Mouse (Mus musculus): Measurements from ENCODE around the gene Tmem86a. TPM values are rescaled to one million over a fixed set of nuclear protein-coding genes. Genes with fewer than 3 reads are reported as not detected.

Gene Tmem86a
- total RNA-seq, 1 experiment from 2014 or later: 2.3 TPM

GRCm38 (mm10) chr7:47056273-47056672 is 5.9 kb downstream of the Tmem86a start:
- peak; percentile 7 to 22; a peak in 2 of 4 replicates for ATAC-seq (replicated peaks in 1 of 2; ENCODE audit: insufficient read depth in 1 of 2, low FRiP score in 2 of 2, low TSS enrichment in 1 of 2, low read depth in 1 of 2, poor library complexity in 2 of 2, severe bottlenecking in 2 of 2)

GRCm38 (mm10) chr7:47059339-47059738 is 8.9 kb downstream of the Tmem86a start:
- no peak for ATAC-seq (replicated peaks in 1 of 2; ENCODE audit: insufficient read depth in 1 of 2, low FRiP score in 2 of 2, low TSS enrichment in 1 of 2, low read depth in 1 of 2, poor library complexity in 2 of 2, severe bottlenecking in 2 of 2)

GRCm38 (mm10) chr7:47061560-47061959 is 11.2 kb downstream of the Tmem86a start:
- ATAC-seq (replicated peaks in 1 of 2; ENCODE audit: insufficient read depth in 1 of 2, low FRiP score in 2 of 2, low TSS enrichment in 1 of 2, low read depth in 1 of 2, poor library complexity in 2 of 2, severe bottlenecking in 2 of 2): no peak

- ATAC-seq (replicated peaks in 1 of 2; ENCODE audit: insufficient read depth in 1 of 2, low FRiP score in 2 of 2, low TSS enrichment in 1 of 2, low read depth in 1 of 2, poor library complexity in 2 of 2, severe bottlenecking in 2 of 2): no peak
Measured at GRCm38 (mm10) chr7:47066942-47067341, 16.5 kb downstream of the Tmem86a start.

GRCm38 (mm10) chr7:47067879-47068278 is 17.5 kb downstream of the Tmem86a start:
- no peak for ATAC-seq (replicated peaks in 1 of 2; ENCODE audit: insufficient read depth in 1 of 2, low FRiP score in 2 of 2, low TSS enrichment in 1 of 2, low read depth in 1 of 2, poor library complexity in 2 of 2, severe bottlenecking in 2 of 2)

- peak in 1 of 2 experiments; percentile 20; a peak in 1 of 4 replicates for ATAC-seq (replicated peaks in 1 of 2; ENCODE audit: insufficient read depth in 1 of 2, low FRiP score in 2 of 2, low TSS enrichment in 1 of 2, low read depth in 1 of 2, poor library complexity in 2 of 2, severe bottlenecking in 2 of 2)
Measured at GRCm38 (mm10) chr7:47072551-47072950, 22.1 kb downstream of the Tmem86a start.

- ATAC-seq (replicated peaks in 1 of 2; ENCODE audit: insufficient read depth in 1 of 2, low FRiP score in 2 of 2, low TSS enrichment in 1 of 2, low read depth in 1 of 2, poor library complexity in 2 of 2, severe bottlenecking in 2 of 2): no peak
Measured at GRCm38 (mm10) chr7:47073536-47074521, 23.4 kb downstream of the Tmem86a start.

- no peak for ATAC-seq (replicated peaks in 1 of 2; ENCODE audit: insufficient read depth in 1 of 2, low FRiP score in 2 of 2, low TSS enrichment in 1 of 2, low read depth in 1 of 2, poor library complexity in 2 of 2, severe bottlenecking in 2 of 2)
Measured at GRCm38 (mm10) chr7:47076193-47076592, 25.8 kb downstream of the Tmem86a start.

GRCm38 (mm10) chr7:47076729-47077128 is 26.3 kb downstream of the Tmem86a start:
- no peak for ATAC-seq (replicated peaks in 1 of 2; ENCODE audit: insufficient read depth in 1 of 2, low FRiP score in 2 of 2, low TSS enrichment in 1 of 2, low read depth in 1 of 2, poor library complexity in 2 of 2, severe bottlenecking in 2 of 2)

- peak in 1 of 2 experiments; percentile 23; a peak in 1 of 4 replicates for ATAC-seq (replicated peaks in 1 of 2; ENCODE audit: insufficient read depth in 1 of 2, low FRiP score in 2 of 2, low TSS enrichment in 1 of 2, low read depth in 1 of 2, poor library complexity in 2 of 2, severe bottlenecking in 2 of 2)
Measured at GRCm38 (mm10) chr7:47077451-47077850, 27.1 kb downstream of the Tmem86a start.

- no peak for ATAC-seq (replicated peaks in 1 of 2; ENCODE audit: insufficient read depth in 1 of 2, low FRiP score in 2 of 2, low TSS enrichment in 1 of 2, low read depth in 1 of 2, poor library complexity in 2 of 2, severe bottlenecking in 2 of 2)
Measured at GRCm38 (mm10) chr7:47080868-47081267, 30.5 kb downstream of the Tmem86a start.

GRCm38 (mm10) chr7:47081277-47081676 is 30.9 kb downstream of the Tmem86a start:
- ATAC-seq (replicated peaks in 1 of 2; ENCODE audit: insufficient read depth in 1 of 2, low FRiP score in 2 of 2, low TSS enrichment in 1 of 2, low read depth in 1 of 2, poor library complexity in 2 of 2, severe bottlenecking in 2 of 2): peak; percentile 48 to 61; a peak in 2 of 4 replicates

GRCm38 (mm10) chr7:47085075-47085474 is 34.7 kb downstream of the Tmem86a start:
- no peak for ATAC-seq (replicated peaks in 1 of 2; ENCODE audit: insufficient read depth in 1 of 2, low FRiP score in 2 of 2, low TSS enrichment in 1 of 2, low read depth in 1 of 2, poor library complexity in 2 of 2, severe bottlenecking in 2 of 2)

GRCm38 (mm10) chr7:47093935-47094334 is 43.5 kb downstream of the Tmem86a start:
- ATAC-seq (replicated peaks in 1 of 2; ENCODE audit: insufficient read depth in 1 of 2, low FRiP score in 2 of 2, low TSS enrichment in 1 of 2, low read depth in 1 of 2, poor library complexity in 2 of 2, severe bottlenecking in 2 of 2): no peak

- no peak for ATAC-seq (replicated peaks in 1 of 2; ENCODE audit: insufficient read depth in 1 of 2, low FRiP score in 2 of 2, low TSS enrichment in 1 of 2, low read depth in 1 of 2, poor library complexity in 2 of 2, severe bottlenecking in 2 of 2)
Measured at GRCm38 (mm10) chr7:47094969-47095368, 44.6 kb downstream of the Tmem86a start.

GRCm38 (mm10) chr7:47098044-47098443 is 47.6 kb downstream of the Tmem86a start:
- no peak for ATAC-seq (replicated peaks in 1 of 2; ENCODE audit: insufficient read depth in 1 of 2, low FRiP score in 2 of 2, low TSS enrichment in 1 of 2, low read depth in 1 of 2, poor library complexity in 2 of 2, severe bottlenecking in 2 of 2)

GRCm38 (mm10) chr7:47099306-47099705 is 48.9 kb downstream of the Tmem86a start:
- ATAC-seq (replicated peaks in 1 of 2; ENCODE audit: insufficient read depth in 1 of 2, low FRiP score in 2 of 2, low TSS enrichment in 1 of 2, low read depth in 1 of 2, poor library complexity in 2 of 2, severe bottlenecking in 2 of 2): no peak

GRCm38 (mm10) chr7:47100615-47101014 is 50.2 kb downstream of the Tmem86a start:
- ATAC-seq (replicated peaks in 1 of 2; ENCODE audit: insufficient read depth in 1 of 2, low FRiP score in 2 of 2, low TSS enrichment in 1 of 2, low read depth in 1 of 2, poor library complexity in 2 of 2, severe bottlenecking in 2 of 2): no peak

- no peak for ATAC-seq (replicated peaks in 1 of 2; ENCODE audit: insufficient read depth in 1 of 2, low FRiP score in 2 of 2, low TSS enrichment in 1 of 2, low read depth in 1 of 2, poor library complexity in 2 of 2, severe bottlenecking in 2 of 2)
Measured at GRCm38 (mm10) chr7:47102970-47103369, 52.6 kb downstream of the Tmem86a start.
